Mouse (Mus musculus): ENCODE measurements around the gene Macf1.
"Not testable (repeated sequence)": the region's sequence is repeated elsewhere in the genome, so short reads cannot be mapped to it uniquely, and the experiment has no call there.

Gene Macf1

DNA sequence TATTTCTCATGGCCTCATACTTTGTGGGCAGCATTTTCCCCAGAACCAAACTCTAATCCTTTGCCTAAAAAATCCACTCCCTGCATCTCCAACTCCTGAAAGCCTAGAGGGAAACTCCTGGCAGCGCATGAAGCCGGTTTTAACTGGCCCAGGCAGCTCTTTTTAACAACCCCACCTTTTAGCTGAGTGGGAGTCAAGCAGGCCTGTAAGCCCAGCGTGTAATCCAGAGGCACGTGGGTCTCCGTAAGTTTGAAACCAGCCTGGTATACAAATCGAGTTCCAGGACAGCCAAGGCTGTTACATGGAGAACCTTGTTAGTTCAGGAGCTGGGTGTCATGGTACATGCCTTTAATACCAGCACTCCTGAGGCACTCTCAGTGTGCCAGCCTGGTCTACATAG lies 14.5 kb downstream of the Macf1 start:
- DNase-seq, result no peak

DNA sequence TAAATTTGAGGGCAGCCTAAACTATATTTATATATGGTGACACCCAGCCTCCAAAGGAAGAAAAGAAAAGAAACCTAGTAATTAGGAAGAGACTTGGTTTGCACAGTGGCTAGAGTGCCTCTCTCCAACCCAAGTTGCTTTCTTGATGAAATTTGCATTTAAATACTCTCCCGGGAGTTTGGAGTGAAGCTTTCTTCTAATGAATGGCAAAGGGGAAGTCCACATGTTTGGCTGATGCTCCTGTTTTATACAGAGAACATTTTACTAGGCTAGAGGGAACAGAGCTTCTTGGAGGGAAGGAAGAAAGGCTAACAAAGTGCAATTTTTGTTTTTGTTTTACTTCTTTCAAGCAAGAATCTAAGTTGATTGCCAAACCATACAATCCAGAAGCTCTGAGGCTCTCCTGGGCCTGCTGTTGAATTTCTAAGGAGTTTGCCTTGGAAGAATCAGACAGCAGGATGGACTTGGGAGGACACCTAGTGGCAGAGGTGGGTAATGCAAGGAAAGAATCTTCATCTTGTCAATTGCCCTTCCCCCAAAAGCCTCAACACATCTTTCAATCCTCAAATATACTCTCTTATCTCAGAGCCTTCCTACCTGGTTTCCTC lies 16.8 kb downstream of the Macf1 start:
- DNase-seq, result peak; percentile 89

DNA sequence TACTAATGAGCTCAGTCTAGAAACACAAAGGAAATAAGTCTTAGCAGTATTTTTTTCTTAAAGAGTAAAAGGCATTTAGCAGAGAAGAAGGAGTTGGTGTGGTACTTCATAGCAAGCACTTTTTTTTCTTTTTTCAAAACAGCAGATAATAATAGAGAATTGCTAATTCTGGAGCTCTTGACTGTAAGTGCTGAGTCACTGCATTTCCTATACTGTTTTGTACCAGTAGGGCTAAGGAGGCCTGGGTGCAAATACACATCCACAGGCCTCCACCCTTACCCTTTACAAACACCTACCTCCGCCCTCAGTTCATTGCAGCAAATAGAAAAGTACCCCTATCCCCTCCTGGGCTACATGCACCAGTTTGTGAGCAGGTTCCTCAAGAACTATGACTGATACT lies 17.6 kb downstream of the Macf1 start:
- no peak for DNase-seq

DNA sequence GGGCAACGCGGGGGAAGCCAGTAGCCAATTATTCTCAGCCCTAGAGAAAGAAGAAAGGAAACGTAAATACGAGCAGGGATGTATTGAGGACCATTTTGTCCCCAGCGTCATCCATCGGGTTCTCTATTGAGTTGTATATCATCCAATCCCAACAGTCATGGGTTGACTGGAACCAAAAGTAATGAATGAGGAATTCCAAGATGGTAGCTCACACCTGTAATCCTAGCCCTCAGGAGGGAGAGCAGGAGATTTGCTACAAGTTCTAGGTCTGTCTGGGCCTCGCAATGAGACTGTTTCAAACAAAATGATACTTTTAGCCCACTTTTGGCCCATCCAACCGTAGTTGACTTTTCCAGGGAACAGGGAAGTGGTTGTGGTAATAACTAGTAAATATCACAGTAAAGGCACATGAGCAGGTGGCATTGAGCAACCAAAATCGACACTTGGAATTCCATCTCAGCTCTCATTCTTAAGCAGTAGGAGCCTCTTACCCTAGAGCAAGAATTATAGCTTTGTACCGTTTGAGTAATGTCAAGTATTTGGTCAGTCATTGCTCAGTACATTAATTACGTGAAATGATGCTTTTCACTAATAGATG lies 18.4 kb downstream of the Macf1 start:
- no peak for DNase-seq

DNA sequence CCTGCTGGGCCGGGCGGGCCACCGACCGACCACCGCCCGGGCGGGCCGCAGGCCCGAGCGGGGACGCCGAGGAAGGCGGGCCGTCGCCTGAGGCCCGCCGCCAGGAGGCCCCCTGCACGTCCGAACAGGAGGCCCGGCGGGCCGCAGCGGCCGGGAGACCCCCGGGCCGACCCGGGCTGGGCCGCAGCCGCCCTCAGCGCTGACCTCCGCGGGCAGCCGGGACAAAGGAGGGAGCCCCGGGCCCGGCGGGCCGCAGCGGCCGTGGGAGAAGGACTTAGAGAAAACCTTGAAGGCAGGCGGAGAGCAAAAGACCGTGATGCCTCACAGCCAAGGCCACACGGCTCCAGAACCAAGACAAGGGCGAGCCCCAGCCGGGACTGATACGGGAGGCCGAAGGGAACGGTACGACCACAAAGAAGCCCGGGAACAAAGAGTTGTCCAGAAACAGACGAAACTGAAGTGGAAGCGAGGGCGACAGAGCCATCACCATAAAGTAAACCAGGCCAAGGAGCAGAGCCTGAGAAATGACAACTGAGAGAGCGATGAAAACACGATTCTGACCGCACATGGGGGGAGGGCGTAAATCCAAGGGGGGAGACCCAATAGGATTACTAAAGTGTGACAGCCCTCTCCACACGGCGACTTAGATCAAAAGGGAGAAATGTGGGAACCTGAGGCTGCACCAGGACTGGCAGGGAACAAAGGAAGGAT lies 19.1 kb downstream of the Macf1 start:
- peak; percentile 77 for DNase-seq

DNA sequence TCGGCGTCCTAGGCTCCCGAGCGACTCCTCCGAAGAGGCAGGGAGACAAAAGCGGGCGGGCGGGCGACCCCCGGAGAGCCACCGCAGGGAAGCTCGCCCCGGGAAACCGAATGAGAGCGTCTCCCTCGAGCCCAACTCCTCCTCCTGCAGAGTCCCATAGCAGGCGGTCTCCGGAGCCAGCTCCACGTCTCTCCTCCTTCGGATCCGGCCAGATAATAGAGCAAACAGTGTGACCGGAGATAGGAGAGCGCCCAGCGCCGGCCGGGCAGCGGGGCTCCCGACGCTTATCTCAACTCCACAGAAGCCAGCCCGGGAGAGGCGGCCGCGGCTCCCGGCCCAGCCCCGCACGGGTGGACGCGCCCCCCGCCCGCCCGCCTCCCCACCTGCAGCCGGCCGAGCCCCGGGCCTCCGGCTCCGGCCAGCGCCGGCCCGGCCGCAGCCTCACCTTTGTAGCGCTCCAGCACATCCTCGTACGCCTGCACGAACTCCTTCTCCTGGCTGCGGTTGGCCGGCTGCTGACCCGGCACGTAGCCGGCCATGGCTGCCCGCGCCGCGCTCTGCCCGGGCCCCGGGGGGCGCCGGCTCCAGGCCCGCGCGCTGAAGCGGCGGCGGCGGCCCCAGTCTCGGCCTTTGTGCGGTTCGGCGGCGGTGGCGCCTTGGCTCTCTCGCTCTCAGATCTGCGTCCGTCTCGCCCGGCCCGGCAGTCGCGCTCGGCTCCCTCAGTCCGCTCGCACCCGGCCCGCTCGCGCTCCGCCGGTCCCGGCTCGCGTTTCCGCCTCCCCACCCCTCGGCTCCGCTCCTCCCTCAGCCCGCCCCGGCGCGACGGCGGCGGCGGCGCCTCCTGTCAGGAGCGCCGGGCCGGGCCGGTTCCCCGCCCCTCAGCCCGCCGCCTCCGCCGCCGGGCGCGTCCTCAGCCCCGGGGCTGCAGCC lies 19.9 kb downstream of the Macf1 start:
- DNase-seq, result peak; percentile 72

DNA sequence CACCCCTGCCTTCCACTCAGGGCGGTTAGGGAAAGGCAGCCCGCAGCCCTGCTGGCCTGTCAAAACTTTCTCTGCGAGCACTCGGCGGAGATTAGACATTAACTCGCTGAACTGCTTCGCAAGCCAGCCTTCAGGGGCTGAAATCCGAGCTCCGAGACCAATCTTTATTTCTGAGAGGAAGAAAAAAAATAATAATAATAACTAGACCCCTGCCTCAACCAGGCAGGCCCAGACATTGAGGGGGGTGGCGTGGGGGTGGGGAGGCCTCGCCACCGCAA lies 20.5 kb downstream of the Macf1 start:
- peak; percentile 35 for DNase-seq

DNA sequence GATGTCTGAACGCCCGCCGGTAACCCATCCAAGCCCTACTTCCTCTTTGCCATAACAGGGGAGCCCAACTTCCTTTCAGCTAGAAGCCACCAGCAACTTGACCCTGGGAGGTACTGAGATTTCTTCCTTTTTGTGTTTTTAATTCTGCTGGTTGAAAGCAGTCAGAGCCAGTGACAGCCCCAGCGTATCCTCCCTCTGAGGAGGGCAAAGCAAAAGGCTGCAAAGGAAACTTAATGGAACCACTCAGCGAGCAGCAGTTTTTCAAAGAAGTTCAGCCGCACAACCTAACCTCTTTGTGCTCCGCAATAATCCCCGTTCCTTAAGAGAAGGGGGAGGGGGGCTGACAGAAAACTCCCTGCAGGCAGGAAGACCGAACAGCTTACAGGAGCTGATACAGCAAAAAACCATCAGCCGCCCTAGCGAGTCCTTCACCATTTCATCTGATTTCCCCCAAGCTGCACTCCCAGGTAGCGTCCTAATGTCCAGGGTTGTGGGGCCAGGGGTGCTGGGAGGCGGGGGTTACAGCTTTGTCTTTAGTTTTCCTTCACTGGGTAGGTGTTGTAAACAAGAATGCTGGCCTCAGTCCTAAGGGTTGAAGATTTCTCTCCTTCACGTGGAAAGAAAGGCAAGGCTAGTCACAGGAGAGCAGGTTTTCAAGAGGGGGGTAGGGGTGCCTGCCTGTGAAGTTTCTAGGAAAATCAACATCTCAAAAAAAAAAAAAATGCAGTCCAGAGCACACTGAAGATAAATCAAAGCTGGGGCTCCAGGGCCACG lies 21.1 kb downstream of the Macf1 start:
- no peak for DNase-seq

DNA sequence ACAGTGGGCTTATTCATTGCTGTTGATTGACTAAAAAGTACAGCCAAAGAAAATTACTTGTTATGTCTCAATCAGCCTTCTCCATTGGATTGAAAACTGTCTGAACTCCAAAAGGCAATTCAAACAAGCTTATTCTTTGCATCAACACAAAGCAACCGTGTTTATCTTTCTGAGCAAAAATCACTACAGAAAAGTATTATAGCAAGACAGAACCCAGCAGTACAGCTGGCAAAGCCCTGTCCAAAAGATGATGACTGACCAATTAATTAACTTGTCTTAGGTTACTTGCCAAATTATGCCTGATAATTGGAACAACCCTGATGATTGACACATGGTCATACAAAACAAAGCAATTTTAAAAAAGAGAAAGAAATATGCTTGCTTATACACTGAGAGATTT lies 26.0 kb downstream of the Macf1 start:
- no peak for DNase-seq

DNA sequence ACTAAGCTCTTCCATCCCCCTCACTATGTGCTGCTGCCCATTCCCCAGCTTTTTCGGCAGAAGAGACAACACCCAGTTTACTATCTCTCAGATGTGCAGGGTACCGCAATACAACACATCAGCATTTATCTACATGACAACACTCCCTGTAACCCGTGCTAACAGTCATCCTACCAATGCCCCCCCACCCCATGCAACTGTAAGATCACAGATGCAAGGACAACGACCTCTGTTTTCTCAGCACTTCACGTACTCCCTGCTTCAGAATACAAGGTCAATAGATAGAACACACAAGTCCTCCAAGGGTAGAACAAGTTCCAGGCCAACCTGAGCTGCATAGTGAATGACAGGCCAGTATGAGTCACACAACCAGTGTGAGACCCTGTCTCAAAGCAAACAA lies 28.9 kb downstream of the Macf1 start:
- DNase-seq, result no peak

DNA sequence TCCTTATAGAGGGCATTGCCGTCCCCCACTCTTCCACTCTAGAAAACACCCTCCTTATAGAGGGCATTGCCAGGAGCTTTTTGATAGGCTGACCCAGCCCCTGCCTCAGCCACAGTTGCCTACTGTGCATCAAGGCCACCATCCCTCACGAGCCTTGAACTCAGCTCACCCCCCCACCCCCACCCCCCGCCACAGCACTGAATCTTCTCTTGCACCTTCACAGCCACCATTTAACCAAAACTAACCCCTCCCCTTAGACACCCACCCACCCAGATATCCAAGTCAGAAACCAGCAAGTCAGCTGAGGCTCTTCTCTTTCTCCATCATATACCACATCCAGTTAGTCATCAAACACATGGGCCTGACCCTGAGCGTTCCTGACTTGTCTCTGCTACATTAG lies 29.6 kb downstream of the Macf1 start:
- DNase-seq, result no peak

DNA sequence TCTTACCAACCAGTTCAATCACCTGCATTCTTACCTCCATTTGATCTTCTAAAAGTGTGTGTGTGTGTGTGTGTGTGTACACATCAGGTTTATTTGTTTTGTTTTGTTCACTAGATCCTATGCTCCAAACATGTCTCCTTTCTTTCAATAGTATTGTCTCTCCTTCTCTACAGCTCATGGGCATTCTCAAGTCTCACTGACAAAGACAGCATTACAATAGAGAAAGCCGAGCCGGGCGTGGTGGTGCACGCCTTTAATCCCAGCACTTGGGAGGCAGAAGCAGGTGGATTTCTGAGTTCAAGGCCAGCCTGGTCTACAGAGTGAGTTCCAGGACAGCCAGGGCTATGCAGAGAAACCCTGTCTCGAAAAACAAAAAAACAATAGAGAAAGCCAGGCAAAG lies 30.7 kb downstream of the Macf1 start:
- DNase-seq, result not testable (repeated sequence)

DNA sequence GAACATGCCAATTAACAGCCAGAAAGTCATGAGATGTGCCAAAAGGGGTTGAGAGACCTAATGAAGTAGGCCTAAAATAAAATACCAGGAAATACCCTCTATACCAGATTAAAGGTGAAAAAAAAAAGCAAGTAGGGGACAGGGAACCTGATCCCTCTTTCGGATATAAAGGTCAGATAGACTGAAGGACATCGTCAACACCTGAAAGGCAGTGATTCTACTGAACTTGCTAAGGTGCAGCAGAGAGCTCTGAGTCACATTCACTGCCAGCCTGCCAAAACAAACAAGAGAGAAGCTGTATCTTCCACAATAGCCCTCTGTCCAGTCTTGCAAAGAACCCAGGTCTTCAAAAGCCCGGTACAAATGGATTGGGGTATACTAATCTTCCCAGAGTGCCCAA lies 32.0 kb downstream of the Macf1 start:
- DNase-seq, result no peak

DNA sequence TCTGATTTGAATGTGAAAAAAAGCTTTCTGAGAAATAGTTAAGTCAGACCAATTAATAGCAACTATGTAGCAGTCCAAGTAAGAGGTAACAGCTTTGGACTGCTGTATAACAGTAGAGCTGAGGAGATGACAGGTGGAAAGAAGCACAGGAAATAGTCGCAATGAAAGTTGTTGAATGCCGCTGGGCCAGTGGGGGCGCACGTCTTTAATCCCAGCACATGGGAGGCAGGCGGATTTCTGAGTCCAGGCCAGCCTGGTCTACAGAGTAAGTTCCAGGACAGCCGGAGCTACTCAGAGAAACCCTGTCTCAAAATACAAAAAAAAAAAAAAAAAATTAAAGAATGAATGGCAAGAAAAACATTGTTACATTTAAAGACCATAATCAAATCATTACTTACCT lies 35.0 kb downstream of the Macf1 start:
- DNase-seq, result no peak

DNA sequence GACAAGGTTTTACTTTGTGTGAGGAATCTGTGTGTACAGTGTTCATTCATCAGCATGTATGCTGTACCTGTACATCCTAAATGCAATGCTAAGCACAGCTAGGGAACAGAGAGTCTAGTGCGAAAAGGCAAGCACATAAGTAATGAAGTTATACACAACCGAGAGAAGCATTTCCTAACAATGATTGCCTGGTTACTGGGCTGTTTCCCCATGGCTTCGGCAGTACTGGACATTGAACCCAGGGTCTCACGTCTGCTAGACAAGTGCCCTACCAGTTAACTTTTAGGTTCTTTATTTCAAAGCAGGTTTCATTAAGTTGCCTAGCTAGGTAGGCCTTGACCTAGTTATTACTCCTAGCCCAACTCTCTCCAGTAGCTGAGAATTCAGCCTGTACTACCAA lies 36.5 kb downstream of the Macf1 start:
- no peak for DNase-seq

DNA sequence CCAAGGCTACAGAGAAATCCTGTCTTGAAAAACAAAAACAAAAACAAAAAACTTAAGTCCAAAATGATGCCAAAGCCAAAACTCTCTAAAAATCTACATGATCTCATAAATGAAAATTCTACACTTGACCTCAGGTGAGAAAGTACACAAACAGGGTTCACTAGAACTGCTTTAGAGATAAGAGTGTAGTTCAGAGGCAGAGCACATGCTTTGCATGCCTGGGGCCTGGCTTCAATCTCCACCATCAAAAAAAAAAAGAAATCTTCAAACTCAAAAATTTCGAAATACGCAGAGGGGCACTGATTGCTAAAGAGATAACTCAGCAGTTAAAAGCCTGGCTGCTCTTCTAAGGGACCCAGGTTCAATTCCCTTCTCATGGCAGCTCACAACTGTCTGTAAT lies 37.1 kb downstream of the Macf1 start:
- DNase-seq, result no peak

DNA sequence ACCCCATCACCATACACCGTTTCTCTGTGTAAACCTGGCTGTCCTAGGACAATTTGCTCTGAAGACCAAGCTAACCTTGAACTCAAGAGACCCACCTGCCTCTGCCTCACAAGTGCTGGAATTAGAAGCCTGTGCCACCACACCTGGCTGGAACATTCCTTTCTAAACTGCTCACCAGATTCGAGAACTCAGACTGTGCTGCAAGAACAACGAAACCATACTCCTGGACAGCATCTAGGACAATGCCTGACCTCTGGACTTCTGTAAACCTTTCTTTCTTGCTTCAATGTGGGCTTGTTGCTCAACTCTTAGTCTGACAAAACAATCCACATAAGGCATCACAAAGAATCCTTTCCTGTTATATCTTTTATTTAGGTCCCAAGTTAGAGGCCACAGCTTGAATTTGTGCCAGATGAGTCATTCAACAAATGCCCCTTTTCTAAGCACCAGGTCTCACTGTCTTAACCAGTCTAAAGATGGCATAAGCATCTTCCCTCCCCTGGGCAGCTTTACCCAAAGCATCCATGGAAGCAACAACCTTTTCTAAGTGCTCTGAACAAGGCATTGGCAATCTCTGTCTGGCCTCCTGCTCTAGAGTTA lies 38.8 kb downstream of the Macf1 start:
- no peak for DNase-seq

DNA sequence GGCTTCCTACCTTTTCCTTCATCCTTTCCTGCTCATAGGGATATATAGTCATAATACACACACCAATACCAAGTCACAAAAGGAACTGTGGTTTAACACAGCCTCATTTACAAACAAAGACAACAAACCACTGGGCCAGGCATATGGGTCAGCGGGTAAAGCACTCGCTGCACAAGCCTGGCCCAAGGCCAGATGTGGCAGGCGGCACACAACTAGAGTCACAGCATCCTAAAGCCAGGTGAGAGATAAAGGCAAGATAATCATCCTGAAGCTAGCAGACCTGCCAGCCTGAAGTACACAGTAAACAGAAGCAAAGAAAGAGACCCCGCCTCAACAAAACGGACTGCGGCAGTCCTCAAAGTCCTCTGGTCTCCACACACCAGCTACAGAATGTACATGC lies 40.6 kb downstream of the Macf1 start:
- DNase-seq, result no peak

DNA sequence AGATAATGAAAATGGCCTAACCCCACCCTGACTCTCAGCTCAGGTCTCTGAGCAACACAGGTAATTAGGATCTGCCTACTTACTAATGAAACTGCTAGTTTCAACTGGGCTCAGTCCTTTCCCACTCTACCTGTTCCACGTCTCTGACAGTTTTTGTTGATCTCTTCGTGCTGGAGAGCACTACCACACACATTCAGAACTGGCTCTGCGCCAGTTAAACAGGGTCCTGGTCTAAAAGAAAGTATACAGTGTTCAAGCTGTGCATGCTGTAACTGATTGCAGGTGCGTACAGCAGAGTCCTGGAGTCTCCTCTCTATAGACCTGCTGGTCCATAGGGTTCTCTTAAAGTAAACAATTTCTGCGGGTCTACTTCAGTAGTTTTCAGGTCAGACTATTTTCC lies 41.3 kb downstream of the Macf1 start:
- DNase-seq, result no peak

DNA sequence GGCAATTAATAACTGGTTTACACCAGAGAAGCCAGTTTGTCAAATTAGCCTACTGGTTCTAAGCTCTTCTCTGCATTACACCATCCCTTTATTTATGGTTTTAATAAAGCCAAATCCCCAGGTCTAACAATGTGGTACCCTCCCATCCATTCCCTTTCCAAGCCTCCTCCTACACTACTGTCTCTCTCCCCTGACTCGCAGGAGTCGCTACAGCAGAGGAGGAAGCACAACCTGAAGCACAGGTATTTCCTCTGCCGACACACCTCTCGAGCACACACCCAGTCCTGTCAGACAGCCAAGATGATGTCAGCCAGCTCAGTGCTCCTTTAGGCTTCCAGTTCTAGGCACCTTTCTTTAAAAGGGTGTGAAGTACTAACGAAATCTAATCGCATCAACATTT lies 47.0 kb downstream of the Macf1 start:
- DNase-seq, result no peak

DNA sequence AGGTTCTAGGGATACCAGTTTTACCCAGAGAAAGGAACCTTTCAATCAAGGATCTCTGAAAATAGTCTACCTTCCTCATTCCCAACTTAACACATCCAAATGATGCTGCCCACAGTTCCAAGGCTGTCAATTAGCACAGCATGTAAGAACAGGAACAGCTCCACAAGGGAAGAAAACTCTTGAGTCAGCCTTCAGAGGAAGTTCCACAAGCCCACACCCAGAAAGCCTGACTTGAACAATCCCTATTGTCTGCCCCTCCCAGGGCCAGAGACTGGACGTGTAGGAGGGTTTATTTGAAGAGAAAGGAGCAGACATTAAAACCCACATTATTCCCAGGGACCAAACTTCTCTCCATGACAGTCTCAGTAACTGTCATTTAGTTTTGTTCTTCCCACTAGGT lies 48.7 kb downstream of the Macf1 start:
- DNase-seq, result no peak

DNA sequence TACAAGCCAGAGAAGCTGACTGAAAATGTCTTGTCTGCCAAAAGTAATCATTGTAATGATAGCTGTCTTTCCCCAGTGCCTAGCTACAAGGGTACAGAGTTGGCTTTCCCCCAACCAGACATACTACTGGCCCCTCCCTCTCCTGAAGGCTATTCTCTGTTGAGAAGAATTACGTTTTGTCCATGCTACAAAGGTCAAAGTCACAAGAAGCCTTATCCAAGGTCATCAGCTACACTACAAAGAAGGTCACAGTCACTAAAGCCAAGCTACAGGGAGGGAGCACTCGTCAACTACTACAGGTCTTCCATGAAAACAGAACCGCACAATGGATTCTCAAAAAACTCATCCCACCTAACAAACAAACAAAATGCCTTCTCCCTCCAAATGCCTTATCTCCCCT lies 49.7 kb downstream of the Macf1 start:
- no peak for DNase-seq

DNA sequence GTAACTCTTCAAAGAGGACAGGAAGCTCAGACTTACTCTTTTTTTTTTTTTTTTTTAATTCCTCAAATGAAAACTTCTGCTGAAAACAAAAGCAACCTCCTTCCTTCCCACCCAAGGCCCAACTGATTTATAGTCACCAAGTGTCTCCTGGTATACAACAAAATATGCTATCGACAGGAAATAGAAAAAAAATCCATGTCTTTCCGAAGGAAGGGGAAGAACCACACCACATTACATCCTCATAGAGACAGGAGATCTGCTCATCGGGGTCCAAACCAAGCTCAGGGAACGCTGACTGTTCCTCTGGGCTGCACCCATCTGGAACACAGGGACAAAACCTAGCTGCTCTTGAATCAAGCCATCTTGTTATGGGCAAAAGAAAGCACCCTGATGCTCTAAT lies 50.3 kb downstream of the Macf1 start:
- no peak for DNase-seq
